Mouse (Mus musculus) liver, embryonic 14.5 days (tissue): ENCODE measurements around the gene Alx1.

Source experiments
- CTCF ChIP-seq: IDR thresholded peaks from 2 replicates; pipeline ENCODE4 v1.5.1; 2016; ENCODE audit warnings: antibody characterized with exemption, low read depth, control low read depth
- EP300 ChIP-seq: IDR thresholded peaks from 2 replicates; pipeline ENCODE4 v1.6.1; 2016; ENCODE audit warnings: antibody characterized with exemption, low read depth

DNA sequence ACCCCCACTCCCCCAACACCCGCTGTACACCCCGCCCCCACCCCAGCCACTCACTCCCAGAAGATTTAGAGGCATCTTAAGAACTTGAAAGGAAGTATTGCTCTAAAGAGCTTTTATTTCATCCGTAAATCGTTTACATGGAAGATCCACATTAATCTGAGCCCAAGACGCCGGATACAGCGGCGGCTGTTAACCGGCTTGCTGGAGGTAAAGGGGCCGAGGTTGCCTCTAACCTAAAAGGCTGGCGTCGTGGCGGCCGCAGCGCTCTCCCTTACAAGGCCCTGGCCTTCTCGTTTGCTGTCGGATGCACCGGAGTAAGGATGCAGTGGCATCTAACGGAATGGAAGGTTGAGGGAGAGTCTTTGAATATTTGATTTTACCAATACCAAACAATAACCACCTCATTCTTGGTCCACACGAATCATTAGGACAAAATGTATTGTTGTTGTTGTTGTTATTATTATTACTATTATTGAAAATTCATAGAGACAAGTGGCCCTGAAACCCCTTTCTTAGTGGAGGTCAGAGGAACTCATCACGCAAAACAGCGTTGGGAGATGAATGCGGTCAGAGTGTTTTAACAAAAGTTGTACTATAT, 784 bp downstream of the Alx1 start:
- TF ChIP-seq CTCF (no peak), EP300 (no peak)
